Mouse (Mus musculus): ENCODE results near the gene Dennd1a.

The Dennd1a gene

GRCm38 (mm10) chr2:38286733-38287551 is at the start of gene Dennd1a:
Gene Dennd1a (minus strand): TSS chr2:38287390.
- peak; percentile 91 for DNase-seq (ENCODE audit: low spot score)

- DNase-seq (ENCODE audit: low spot score), result no peak
Measured at GRCm38 (mm10) chr2:38336606-38337005, 49.4 kb upstream of the Dennd1a start.

- no peak for DNase-seq (ENCODE audit: low spot score)
Measured at GRCm38 (mm10) chr2:38333586-38334119, 46.5 kb upstream of the Dennd1a start.

GRCm38 (mm10) chr2:38326671-38327070 is 39.5 kb upstream of the Dennd1a start:
- DNase-seq (ENCODE audit: low spot score), result no peak

GRCm38 (mm10) chr2:38323380-38323779 is 36.2 kb upstream of the Dennd1a start:
- DNase-seq (ENCODE audit: low spot score), result no peak

- DNase-seq (ENCODE audit: low spot score), result no peak
Measured at GRCm38 (mm10) chr2:38320911-38321310, 33.7 kb upstream of the Dennd1a start.

GRCm38 (mm10) chr2:38319086-38319485 is 31.9 kb upstream of the Dennd1a start:
- DNase-seq (ENCODE audit: low spot score), result no peak

GRCm38 (mm10) chr2:38313399-38313798 is 26.2 kb upstream of the Dennd1a start:
- DNase-seq (ENCODE audit: low spot score), result no peak

GRCm38 (mm10) chr2:38312921-38313320 is 25.7 kb upstream of the Dennd1a start:
- DNase-seq (ENCODE audit: low spot score), result no peak

- no peak for DNase-seq (ENCODE audit: low spot score)
Measured at GRCm38 (mm10) chr2:38305152-38305551, 18.0 kb upstream of the Dennd1a start.

- DNase-seq (ENCODE audit: low spot score), result no peak
Measured at GRCm38 (mm10) chr2:38300941-38301340, 13.8 kb upstream of the Dennd1a start.

- DNase-seq (ENCODE audit: low spot score), result no peak
Measured at GRCm38 (mm10) chr2:38295939-38296338, 8.7 kb upstream of the Dennd1a start.

GRCm38 (mm10) chr2:38291526-38291925 is 4.3 kb upstream of the Dennd1a start:
- no peak for DNase-seq (ENCODE audit: low spot score)

- DNase-seq (ENCODE audit: low spot score), result no peak
Measured at GRCm38 (mm10) chr2:38288226-38288625, 1.0 kb upstream of the Dennd1a start.

GRCm38 (mm10) chr2:38286433-38286732 is 807 bp downstream of the Dennd1a start:
- DNase-seq (ENCODE audit: low spot score), result no peak

- no peak for DNase-seq (ENCODE audit: low spot score)
Measured at GRCm38 (mm10) chr2:38285781-38286432, 1.3 kb downstream of the Dennd1a start.

- DNase-seq (ENCODE audit: low spot score), result no peak
Measured at GRCm38 (mm10) chr2:38283961-38284360, 3.2 kb downstream of the Dennd1a start.

GRCm38 (mm10) chr2:38280376-38280775 is 6.8 kb downstream of the Dennd1a start:
- no peak for DNase-seq (ENCODE audit: low spot score)

GRCm38 (mm10) chr2:38274973-38275372 is 12.2 kb downstream of the Dennd1a start:
- DNase-seq (ENCODE audit: low spot score), result no peak

GRCm38 (mm10) chr2:38263653-38264052 is 23.5 kb downstream of the Dennd1a start:
- no peak for DNase-seq (ENCODE audit: low spot score)

GRCm38 (mm10) chr2:38259052-38259451 is 28.1 kb downstream of the Dennd1a start:
- no peak for DNase-seq (ENCODE audit: low spot score)

GRCm38 (mm10) chr2:38237616-38238015 is 49.6 kb downstream of the Dennd1a start:
- no peak for DNase-seq (ENCODE audit: low spot score)

GRCm38 (mm10) chr2:38235593-38235992 is 51.6 kb downstream of the Dennd1a start:
- DNase-seq (ENCODE audit: low spot score), result no peak
